Comparison of ENCODE assay signal across 23 mouse cellular contexts in the genomic region with DNA sequence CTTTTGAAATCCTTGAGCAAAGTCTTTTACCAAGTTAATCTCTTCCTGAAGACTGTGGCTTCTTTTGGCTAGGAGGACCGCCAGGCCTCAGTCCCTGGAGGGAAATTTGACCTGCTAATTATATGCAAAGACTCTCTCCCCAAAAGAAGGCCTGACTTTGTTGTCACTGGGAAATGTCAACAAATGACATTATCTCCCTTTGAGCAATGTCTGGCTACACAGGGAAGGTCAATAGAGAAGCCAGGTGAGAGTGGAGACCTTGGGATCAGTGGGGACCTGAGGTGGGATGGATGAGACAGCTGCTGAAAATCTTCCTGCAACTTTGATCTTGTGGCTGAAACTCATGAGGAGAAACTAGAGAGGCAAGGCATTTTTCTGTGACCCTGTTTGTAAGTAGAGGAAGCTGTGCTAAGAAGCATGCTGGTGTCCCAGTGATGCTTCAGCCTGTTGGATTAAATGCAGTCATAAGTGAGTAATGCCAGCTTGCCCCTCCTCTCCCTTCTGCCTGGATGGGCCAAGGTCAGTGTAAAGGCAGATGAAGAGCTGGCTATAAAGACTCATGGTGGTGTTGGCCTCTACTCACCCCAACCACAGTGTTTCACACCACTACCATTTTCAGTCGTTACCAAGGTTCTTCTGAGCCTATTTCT.
"Had no signal": no experiment of that assay in that cellular context is flagged by ENCODE, and none has a peak within 500 bp of the region (broad histone marks: within the 10 kb centered on the region; RNA-seq: fewer than 3 reads in every experiment).

No protein-coding gene starts in this region.

- H3K9me3 ChIP-seq: intestine, embryonic 15.5 days; limb, embryonic 15.5 days; midbrain, embryonic 15.5 days had no signal

- H3K27ac ChIP-seq: intestine, embryonic 15.5 days; kidney, embryonic 15.5 days; limb, embryonic 12.5 days; limb, embryonic 15.5 days; macrophage; midbrain, embryonic 15.5 days; neural tube, embryonic 12.5 days; neural tube, embryonic 15.5 days; stomach, postnatal 0 days had no signal

- H3K36me3 ChIP-seq: intestine, embryonic 15.5 days; kidney, embryonic 15.5 days; limb, embryonic 12.5 days; limb, embryonic 15.5 days; midbrain, embryonic 15.5 days; neural tube, embryonic 12.5 days; neural tube, embryonic 15.5 days had no signal

- H3K4me2 ChIP-seq: intestine, embryonic 15.5 days; kidney, embryonic 15.5 days; limb, embryonic 12.5 days; limb, embryonic 15.5 days; midbrain, embryonic 11.5 days; midbrain, embryonic 15.5 days; neural tube, embryonic 12.5 days; neural tube, embryonic 15.5 days had no signal

- DNase-seq: kidney, adult 11 months; kidney, adult 8-10 months; kidney, postnatal 10 days; kidney, postnatal 36 days; left cerebral cortex, postnatal 4 days; lung, adult 2 months; lung, postnatal 14 days; right cerebral cortex, adult 18-20 months; right cerebral cortex, postnatal 14 days; right cerebral cortex, postnatal 4 days; thymus, adult 2 months; thymus, postnatal 14 days; thymus, postnatal 4 days had no signal

- H3K9ac ChIP-seq: intestine, embryonic 15.5 days; kidney, embryonic 15.5 days; limb, embryonic 12.5 days; limb, embryonic 15.5 days; midbrain, embryonic 15.5 days; neural tube, embryonic 12.5 days; neural tube, embryonic 15.5 days had no signal

- H3K27me3 ChIP-seq: intestine, embryonic 15.5 days; kidney, embryonic 15.5 days; limb, embryonic 15.5 days; midbrain, embryonic 15.5 days; neural tube, embryonic 12.5 days; neural tube, embryonic 15.5 days had no signal

- H3K4me1 ChIP-seq: intestine, embryonic 15.5 days; kidney, embryonic 15.5 days; limb, embryonic 15.5 days; neural tube, embryonic 12.5 days had no signal

- H3K4me3 ChIP-seq: intestine, embryonic 15.5 days; kidney, embryonic 15.5 days; limb, embryonic 12.5 days; limb, embryonic 15.5 days; midbrain, embryonic 15.5 days; neural tube, embryonic 12.5 days; neural tube, embryonic 15.5 days had no signal

- ATAC-seq: intestine, embryonic 15.5 days; midbrain, embryonic 15.5 days had no signal
